Mouse (Mus musculus): ENCODE measurements around the gene 1700020L24Rik. TPM values are rescaled to one million over a fixed set of nuclear protein-coding genes. Genes with fewer than 3 reads are reported as not detected.
A peak's percentile ranks its signal among the peaks of the same experiment; 100 is the strongest.

Gene 1700020L24Rik
- total RNA-seq, 4 experiments from 2014 or later = 0.89 TPM; not detected in 3

GRCm38 (mm10) chr11:83441235-83441634 lies 3.8 kb downstream of the 1700020L24Rik start:
- DNase-seq = no peak

DNA sequence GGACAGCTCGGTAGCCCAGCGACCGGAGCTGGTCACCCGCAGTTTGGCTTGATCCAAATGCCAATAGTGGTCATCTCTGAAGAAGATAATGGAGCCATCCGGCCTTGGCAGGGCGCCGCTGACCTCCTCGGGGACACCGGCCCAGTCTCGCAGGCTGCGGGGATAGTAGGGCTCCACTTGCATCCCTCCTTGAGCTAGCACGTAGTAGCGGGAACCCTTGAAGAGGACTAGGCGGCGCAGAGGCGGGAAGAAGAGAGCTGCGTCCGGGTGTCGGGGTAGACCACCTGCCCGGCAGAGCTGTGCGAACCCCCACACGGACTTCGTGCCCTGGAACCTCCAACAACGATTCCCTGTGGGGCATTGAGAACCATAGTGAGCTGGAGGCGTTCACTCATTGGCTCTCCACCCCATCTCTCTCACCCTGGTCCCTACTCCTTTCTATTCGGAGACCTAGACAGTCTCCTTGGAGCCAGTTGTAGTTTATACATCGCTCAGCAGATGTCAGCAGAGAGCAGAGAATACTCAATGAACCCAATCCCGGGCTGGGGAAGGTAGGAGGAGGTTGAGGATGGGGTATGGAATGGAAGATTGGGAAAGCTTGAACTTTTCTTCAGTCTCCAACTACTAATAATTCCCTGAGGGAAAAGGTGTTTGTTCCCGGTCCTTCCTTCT lies 5.3 kb downstream of the 1700020L24Rik start:
- peak; percentile 57 for DNase-seq

GRCm38 (mm10) chr11:83443824-83444223 lies 6.3 kb downstream of the 1700020L24Rik start:
- no peak for DNase-seq

- DNase-seq = no peak
These were observed 7.5 kb downstream of the 1700020L24Rik start for GRCm38 (mm10) chr11:83445001-83445400.

GRCm38 (mm10) chr11:83447612-83448011 lies 10.1 kb downstream of the 1700020L24Rik start:
- no peak for DNase-seq

DNA sequence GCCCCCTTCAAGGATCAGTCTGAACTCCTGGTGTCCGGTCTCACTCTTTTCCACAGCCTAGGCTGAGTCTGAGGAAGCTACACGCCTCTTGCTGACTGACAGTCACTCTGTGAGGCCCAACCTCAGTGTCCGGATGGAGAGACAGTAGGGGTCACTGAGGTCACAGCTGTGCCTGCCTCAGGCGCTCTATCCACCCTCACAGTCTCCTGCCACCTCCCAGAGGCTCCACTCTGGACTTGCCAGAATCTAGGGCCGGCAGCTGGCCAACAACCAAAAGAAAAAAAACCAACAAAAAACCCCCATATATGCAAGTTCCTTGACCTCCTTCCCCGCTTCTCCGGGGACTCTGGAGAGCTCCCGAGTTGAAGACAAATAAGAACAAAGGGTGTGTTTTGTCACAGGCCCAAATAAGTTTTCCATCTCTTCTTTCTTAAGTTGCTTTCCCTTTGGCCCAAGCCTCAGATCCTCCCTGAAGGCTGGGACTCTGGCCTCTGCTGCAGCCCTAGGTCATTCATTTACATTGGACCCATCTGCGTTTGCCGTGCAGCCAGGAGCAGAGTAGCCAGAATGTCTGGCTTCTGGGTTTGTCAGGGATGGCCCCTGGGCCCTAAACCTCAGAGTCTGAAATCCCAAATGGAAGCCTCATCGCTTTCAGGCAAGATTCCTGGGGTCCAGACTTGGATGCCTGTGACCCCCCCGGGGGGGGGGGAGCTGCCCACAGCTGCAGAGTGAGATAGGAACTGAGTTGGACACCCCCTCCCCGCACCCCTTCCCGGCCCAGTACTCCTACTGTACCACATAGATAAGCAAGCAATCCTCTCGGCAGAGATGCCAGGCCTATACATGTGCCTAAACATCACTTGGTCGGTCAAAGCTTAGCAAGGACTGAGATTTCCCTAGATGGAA lies 10.8 kb downstream of the 1700020L24Rik start:
- no peak for DNase-seq

GRCm38 (mm10) chr11:83448927-83449236 lies 11.4 kb downstream of the 1700020L24Rik start:
- no peak for DNase-seq

GRCm38 (mm10) chr11:83449298-83449697 lies 11.8 kb downstream of the 1700020L24Rik start:
- DNase-seq = no peak

GRCm38 (mm10) chr11:83450550-83450949 lies 13.1 kb downstream of the 1700020L24Rik start:
- DNase-seq = no peak

DNA sequence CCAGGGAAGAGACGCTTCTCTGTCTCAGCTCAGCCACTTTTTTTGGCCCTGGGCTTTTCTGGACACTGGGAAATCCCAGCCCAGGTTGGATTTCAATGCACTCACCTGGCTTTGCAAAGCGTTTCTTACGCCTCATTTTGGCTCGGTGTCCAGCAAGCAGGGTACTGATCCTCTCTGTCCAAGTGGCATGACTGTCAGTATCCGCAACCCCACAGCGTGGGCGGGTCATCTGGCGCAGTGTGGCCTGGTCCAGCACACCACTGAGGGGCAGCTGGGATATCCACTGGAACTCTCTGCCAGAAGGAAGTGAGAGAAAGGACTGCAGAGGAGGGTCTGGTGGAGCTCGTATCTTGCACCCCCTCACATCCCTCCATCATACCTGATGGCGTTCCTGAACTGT lies 13.8 kb downstream of the 1700020L24Rik start:
- no peak for DNase-seq

DNA sequence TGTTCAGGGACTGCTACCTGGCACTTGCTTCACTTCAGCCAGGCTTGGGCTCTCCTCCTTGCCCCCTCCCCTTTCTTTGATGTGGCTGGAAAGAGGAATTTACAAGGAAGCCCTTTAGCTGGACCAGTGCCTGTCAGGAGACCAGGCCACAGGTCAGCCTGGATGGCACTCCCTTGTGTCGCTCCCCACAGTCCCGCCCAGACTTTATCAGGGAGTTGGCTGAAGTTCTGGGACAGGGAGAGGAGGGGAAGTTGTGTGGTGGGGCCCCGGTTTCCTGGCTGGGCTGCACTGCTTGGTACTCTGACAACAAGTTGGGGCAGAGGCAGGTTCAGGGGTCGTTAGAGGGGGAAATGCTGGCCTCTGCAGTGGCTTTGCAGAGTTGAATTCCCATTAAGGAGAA lies 17.1 kb downstream of the 1700020L24Rik start:
- no peak for DNase-seq

DNA sequence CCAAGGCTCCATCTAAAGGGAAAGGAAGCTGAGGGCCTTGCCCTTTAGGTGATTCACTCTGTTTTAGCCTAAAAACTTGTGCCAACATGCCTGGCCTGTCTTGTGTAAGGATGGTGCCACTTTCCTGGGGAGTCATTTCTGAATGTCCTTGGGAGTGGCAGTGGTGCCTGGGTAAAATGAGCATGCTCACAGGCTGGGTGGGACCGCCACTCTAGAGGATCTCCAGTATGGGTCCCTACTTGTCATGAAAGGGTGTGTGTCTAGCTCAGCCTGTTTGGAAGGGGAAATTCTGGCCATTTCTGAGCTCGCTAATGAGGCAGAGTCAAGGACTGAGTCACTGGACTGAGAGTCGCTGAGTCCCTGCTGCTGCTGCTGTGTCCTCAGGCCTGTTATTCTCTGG lies 18.1 kb downstream of the 1700020L24Rik start:
- DNase-seq = peak; percentile 70

DNA sequence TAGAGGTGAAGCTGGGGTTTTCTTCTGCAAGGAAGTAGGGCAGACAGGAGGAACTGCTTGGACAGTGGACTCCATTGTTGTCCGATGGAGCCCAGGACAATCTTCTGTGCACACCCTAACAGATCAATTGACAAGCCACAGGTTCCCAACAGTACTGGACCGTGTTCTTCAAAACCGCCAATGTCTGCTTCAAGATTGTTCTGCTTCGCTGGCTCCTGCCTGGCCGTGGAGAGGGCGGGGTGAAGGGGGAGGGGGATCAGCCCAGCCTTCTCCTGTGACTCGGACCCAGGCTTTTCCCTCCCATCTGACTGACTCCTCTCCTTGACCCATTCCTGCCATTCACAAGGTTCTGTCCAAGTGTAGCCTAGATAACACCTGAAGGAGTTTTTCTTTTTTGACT lies 19.8 kb downstream of the 1700020L24Rik start:
- DNase-seq = no peak

GRCm38 (mm10) chr11:83457912-83458601 lies 20.6 kb downstream of the 1700020L24Rik start:
- DNase-seq = no peak

GRCm38 (mm10) chr11:83461462-83462027 lies 24.1 kb downstream of the 1700020L24Rik start:
- no peak for DNase-seq

DNA sequence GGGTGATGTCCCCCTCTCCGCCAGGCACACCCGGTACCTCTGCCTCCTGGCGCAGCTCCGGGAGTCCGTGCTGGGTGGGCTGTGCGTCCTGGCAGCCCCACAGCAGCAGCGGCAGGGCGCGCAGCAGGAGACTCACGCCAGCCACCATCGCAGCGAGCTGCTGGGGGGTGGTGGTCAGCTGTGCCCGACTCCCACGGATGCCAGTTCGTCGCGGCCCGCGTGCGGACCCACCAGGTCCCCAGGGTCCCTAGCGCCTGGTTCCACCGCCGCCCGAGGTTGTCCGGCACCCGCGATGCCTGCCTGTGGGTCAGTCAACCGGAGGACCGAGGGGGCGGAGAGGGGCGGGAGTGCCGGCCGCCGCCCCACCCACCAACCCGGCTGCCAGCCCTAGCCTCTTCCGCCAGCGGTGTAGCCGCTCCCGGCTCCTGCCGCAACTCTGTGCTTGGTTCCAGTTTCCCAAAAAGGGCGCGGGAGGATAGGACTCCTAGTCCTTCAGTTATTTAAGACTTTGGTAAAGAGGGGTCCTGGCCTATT lies 25.3 kb downstream of the 1700020L24Rik start, which contains the start of gene Mmp28:
Gene Mmp28, minus strand, starts transcription at position 361 of the 534 bp plus-strand sequence.
- no peak for DNase-seq

DNA sequence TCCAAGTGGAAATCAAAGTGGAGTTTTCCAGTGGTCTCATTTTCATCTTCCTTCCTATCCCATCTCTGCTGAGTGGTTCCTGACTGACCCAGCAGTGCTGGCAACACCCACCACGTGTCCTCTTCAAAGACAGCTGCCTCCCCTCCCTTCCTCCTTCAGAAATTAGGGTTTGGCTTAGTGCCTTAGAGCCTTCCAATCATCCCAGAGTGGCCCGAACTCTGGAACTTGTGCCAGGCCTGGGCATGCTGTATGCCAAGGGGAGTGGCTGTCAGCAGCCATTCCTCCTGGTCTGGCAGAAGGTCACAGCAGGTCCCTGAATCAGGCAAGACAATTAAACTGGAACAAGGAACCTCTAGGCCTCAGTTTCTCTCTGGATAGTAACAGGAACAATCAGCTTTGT lies 28.5 kb downstream of the 1700020L24Rik start:
- no peak for DNase-seq

- no peak for DNase-seq
These were observed 29.7 kb downstream of the 1700020L24Rik start for GRCm38 (mm10) chr11:83467120-83467652.

GRCm38 (mm10) chr11:83468765-83469164 lies 31.3 kb downstream of the 1700020L24Rik start:
- DNase-seq = no peak

GRCm38 (mm10) chr11:83471766-83472165 lies 34.3 kb downstream of the 1700020L24Rik start:
- no peak for DNase-seq

GRCm38 (mm10) chr11:83472324-83473234 lies 35.1 kb downstream of the 1700020L24Rik start, which contains the start of gene Taf15:
Gene Taf15, plus strand, starts transcription at chr11:83473086.
- peak; percentile 96 for DNase-seq

Data from adrenal gland, adult 8-10 months (tissue).